Mouse (Mus musculus) heart, postnatal 0 days (tissue): ENCODE measurements around the gene Ccdc188.

Experiments used
- CTCF ChIP-seq: IDR thresholded peaks from 2 replicates; pipeline ENCODE4 v1.5.1; 2016; ENCODE audit warnings: antibody characterized with exemption, control low read depth, low read depth
- EP300 ChIP-seq: IDR thresholded peaks from 2 replicates; pipeline ENCODE4 v1.6.1; 2016; ENCODE audit warnings: antibody characterized with exemption, low read depth

GRCm38 (mm10) chr16:18198365-18199098 is 19.1 kb upstream of the Ccdc188 start:
- no peak for TF ChIP-seq CTCF
- no peak for TF ChIP-seq EP300
